Mouse (Mus musculus): ENCODE data around the gene Chn2. TPM values are rescaled to one million over a fixed set of nuclear protein-coding genes. Genes with fewer than 3 reads are reported as not detected.

Chn2 gene
- polyA plus RNA-seq, 1 experiment: 22.8 TPM

DNA sequence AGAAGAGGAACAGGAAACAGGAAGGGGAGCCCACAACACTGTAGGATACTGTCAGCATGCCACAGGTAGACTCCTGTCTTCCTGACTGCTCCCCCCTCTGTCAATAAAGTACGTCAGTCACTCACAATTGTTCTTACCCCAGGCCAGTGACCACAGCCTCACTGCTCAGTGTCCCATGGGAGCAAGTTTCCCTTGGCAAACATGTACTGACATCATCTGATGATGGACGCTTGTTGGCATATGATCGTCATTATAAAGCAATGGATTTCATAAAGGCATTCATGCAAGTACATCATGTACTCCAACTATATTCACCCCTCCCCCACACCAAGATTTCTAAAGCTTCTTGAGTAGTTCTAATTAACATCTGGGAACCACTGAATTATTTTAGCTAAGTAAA is 218.2 kb downstream of the Chn2 start:
- TF ChIP-seq CTCF (conservative IDR thresholded peaks at IDR 0.05; ENCODE audit: insufficient read depth, insufficient read length, low read depth, low read length) (no peak), POLR2A (IDR thresholded peaks at IDR 0.05; ENCODE audit: low read depth, low read length) (no peak)
- H3K4me3 ChIP-seq (ENCODE audit: insufficient read depth, low read depth, low read length): no peak overlapping the region
- DNase-seq: no peak
- H3K36me3 ChIP-seq (ENCODE audit: control insufficient read depth, insufficient read depth, low read length): no peaks in the 10 kb centered on the region
- WGBS: 87% methylated on average over 3 of the region's 3 CpGs
- H3K27ac ChIP-seq (ENCODE audit: insufficient read depth, low read depth, low read length): no peak overlapping the region
- no peaks in the 10 kb centered on the region for H3K27me3 ChIP-seq (replicated peaks; ENCODE audit: control insufficient read depth, insufficient read depth, low read length)
- no peaks in the 10 kb centered on the region for H3K4me1 ChIP-seq (ENCODE audit: control insufficient read depth, insufficient read depth, low read length)

DNA sequence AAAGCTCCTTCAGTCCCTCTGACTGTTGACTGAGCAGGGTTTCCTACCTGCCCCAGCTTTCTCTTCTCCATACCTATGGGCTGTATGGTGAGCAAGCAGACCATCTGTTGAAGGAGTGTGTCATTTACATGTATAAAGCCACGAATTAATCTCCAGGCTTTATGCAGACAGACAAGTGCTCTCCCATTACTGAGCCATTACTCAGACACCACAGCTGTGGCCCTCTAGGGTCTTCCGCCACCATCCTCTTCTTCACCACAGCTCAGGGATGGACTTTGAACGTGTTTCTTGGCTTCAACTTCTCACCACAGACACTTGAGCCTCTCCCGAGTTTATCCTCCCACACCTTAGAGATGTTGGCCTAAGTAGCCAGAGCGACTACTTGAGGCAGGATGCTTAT is 219.1 kb downstream of the Chn2 start:
- WGBS: 72% methylated on average over 5 of the region's 5 CpGs
- DNase-seq: no peak
- H3K4me1 ChIP-seq (ENCODE audit: control insufficient read depth, insufficient read depth, low read length): no peaks in the 10 kb centered on the region
- H3K27me3 ChIP-seq (replicated peaks; ENCODE audit: control insufficient read depth, insufficient read depth, low read length): no peaks in the 10 kb centered on the region
- no peak overlapping the region for H3K4me3 ChIP-seq (ENCODE audit: insufficient read depth, low read depth, low read length)
- no peaks in the 10 kb centered on the region for H3K36me3 ChIP-seq (ENCODE audit: control insufficient read depth, insufficient read depth, low read length)
- TF ChIP-seq CTCF (conservative IDR thresholded peaks at IDR 0.05; ENCODE audit: insufficient read depth, insufficient read length, low read depth, low read length) (no peak), POLR2A (IDR thresholded peaks at IDR 0.05; ENCODE audit: low read depth, low read length) (no peak)
- no peak overlapping the region for H3K27ac ChIP-seq (ENCODE audit: insufficient read depth, low read depth, low read length)

DNA sequence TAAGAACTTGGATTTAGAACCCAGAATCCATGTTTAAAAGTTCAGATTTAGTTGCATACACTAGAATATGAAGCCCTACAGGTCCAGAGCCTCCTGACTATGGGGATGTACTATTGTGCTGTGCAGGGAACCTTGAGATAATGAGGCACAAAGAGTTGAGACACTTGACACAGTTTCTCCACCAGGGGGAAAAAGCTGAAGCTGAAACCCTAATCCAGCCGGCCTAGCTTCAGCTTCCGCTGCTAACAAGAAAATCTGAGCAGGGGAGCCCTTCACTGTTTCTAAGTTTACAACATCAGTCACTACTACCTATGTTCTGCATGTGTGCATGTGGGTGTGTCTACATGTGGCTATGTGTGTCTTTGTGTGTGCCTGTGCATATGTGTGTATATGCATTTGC is 223.4 kb downstream of the Chn2 start:
- Histone ChIP-seq H3K4me3 (ENCODE audit: insufficient read depth, low read depth, low read length) (no peak overlapping the region), H3K36me3 (ENCODE audit: control insufficient read depth, insufficient read depth, low read length) (no peaks in the 10 kb centered on the region), H3K27ac (ENCODE audit: insufficient read depth, low read depth, low read length) (no peak overlapping the region), H3K4me1 (ENCODE audit: control insufficient read depth, insufficient read depth, low read length) (no peaks in the 10 kb centered on the region), H3K27me3 (replicated peaks; ENCODE audit: control insufficient read depth, insufficient read depth, low read length) (no peaks in the 10 kb centered on the region)
- no peak for TF ChIP-seq CTCF (conservative IDR thresholded peaks at IDR 0.05; ENCODE audit: insufficient read depth, insufficient read length, low read depth, low read length)
- no peak for TF ChIP-seq POLR2A (IDR thresholded peaks at IDR 0.05; ENCODE audit: low read depth, low read length)
- 69% methylated on average over 2 of the region's 2 CpGs for WGBS
- no peak for DNase-seq

DNA sequence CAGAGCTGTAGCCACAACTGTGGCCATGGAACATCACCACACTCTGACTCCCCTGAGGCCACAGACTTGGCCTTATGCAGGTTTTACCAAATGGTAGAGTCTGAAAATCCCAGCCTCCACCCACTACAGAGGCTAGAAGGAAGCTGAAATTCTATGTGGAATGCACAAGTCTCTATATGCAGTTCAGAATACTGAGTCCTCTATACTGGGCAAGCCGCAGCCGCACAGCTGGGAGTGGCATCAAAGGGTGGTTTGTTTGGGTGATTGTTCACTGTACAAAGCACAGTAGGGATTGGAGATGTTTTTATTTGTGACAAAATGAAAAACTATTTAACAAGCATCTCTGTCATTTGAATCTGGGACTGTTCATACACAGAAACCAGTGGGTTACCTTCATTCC is 224.5 kb downstream of the Chn2 start:
- Histone ChIP-seq H3K4me1 (ENCODE audit: control insufficient read depth, insufficient read depth, low read length) (no peaks in the 10 kb centered on the region), H3K27ac (ENCODE audit: insufficient read depth, low read depth, low read length) (no peak overlapping the region), H3K27me3 (replicated peaks; ENCODE audit: control insufficient read depth, insufficient read depth, low read length) (no peaks in the 10 kb centered on the region), H3K36me3 (ENCODE audit: control insufficient read depth, insufficient read depth, low read length) (no peaks in the 10 kb centered on the region), H3K4me3 (ENCODE audit: insufficient read depth, low read depth, low read length) (no peak overlapping the region)
- TF ChIP-seq POLR2A (IDR thresholded peaks at IDR 0.05; ENCODE audit: low read depth, low read length) (no peak), CTCF (conservative IDR thresholded peaks at IDR 0.05; ENCODE audit: insufficient read depth, insufficient read length, low read depth, low read length) (no peak)
- 96% methylated on average over 2 of the region's 2 CpGs for WGBS
- DNase-seq: no peak

DNA sequence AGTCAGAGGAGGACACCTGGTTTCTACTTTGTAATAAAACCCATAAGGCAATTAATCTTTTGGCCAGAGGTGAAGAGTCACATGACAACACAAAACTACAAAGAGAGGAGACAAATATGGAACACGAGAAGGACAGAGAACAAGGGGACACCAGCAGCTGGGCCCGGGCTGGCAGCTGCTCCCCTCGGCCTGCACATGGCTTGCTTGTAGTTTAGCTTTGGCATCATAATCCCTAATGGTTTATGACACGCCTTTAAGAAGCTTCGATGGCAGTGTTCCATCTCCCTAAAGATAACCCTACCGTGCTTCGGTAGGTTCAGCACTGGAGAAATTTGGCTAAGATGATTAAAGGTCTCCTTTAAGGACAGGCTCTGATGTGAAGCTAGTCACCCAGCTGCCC is 225.2 kb downstream of the Chn2 start:
- no peak overlapping the region for H3K4me3 ChIP-seq (ENCODE audit: insufficient read depth, low read depth, low read length)
- WGBS: 74% methylated on average over 7 of the region's 7 CpGs
- H3K27ac ChIP-seq (ENCODE audit: insufficient read depth, low read depth, low read length): no peak overlapping the region
- no peak for TF ChIP-seq POLR2A (IDR thresholded peaks at IDR 0.05; ENCODE audit: low read depth, low read length)
- H3K36me3 ChIP-seq (ENCODE audit: control insufficient read depth, insufficient read depth, low read length): no peaks in the 10 kb centered on the region
- no peaks in the 10 kb centered on the region for H3K27me3 ChIP-seq (replicated peaks; ENCODE audit: control insufficient read depth, insufficient read depth, low read length)
- H3K4me1 ChIP-seq (ENCODE audit: control insufficient read depth, insufficient read depth, low read length): no peaks in the 10 kb centered on the region
- no peak for DNase-seq

DNA sequence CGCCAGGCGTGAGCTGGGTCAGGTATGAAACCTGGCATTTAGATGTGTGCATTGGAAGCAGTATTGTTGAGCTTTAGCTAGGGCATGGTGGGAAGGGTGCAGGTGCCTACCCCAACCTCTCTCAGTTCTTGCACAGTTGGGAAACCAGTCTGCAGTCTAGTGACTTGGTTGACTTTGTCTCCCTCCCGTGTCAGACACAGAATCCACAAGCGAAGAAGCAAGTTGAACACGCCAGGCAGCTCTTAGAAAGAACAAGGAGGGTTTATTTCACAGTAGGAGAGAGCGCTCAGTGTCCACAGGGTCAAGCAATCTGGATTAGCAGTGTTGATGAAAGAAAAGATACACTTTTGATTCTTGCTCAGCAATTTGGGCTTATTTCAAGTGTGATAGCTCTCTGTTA is 226.0 kb downstream of the Chn2 start:
- Histone ChIP-seq H3K4me1 (ENCODE audit: control insufficient read depth, insufficient read depth, low read length) (no peaks in the 10 kb centered on the region), H3K36me3 (ENCODE audit: control insufficient read depth, insufficient read depth, low read length) (no peaks in the 10 kb centered on the region), H3K27ac (ENCODE audit: insufficient read depth, low read depth, low read length) (no peak overlapping the region), H3K27me3 (replicated peaks; ENCODE audit: control insufficient read depth, insufficient read depth, low read length) (no peaks in the 10 kb centered on the region), H3K4me3 (ENCODE audit: insufficient read depth, low read depth, low read length) (no peak overlapping the region)
- TF ChIP-seq CTCF (conservative IDR thresholded peaks at IDR 0.05; ENCODE audit: insufficient read depth, insufficient read length, low read depth, low read length): no peak
- TF ChIP-seq POLR2A (IDR thresholded peaks at IDR 0.05; ENCODE audit: low read depth, low read length): no peak
- 95% methylated on average over 6 of the region's 6 CpGs for WGBS
- DNase-seq: no peak

DNA sequence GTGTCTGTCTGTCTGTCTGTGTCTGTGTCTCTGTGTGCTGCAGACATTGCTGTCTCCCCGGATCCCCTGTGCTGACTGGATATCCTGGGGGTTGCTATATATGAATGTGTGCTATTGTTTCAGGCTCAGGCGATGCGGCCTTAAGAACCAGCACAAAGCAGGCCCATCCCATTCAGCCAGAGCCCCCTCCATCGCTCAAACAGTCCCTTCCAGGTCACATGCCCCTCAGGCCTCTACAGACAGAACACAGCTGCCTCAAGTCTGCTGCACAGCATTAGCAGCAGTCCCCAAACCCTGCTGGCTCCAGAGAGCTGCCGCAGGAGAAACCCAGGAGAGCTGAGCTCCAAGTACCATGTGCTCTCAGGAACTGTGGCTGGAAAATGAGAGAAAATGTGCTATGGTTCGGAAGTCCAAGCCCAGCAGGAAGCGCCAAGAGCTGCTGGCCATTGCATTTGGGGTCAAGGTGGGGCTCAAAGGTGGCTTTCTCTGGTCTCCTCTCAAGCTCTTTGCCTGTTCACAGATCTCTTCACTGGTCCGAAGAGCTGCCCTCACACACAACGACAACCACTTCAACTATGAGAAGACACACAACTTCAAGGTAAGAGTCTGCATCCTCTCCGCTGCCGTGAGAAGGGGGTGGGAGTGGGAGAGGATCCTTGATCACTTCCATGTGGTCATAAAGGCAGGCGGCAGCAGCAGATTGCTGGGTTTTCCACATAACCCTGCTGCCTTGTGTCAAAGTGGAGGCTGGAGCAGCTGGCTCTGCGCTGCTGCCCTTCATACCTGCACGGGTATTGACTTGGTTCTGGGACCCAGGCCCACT is 233.4 kb downstream of the Chn2 start:
- DNase-seq: no peak
- Histone ChIP-seq H3K4me1 (ENCODE audit: control insufficient read depth, insufficient read depth, low read length) (peaks cover 5% of the 10 kb centered on the region), H3K4me3 (ENCODE audit: insufficient read depth, low read depth, low read length) (no peak overlapping the region), H3K36me3 (ENCODE audit: control insufficient read depth, insufficient read depth, low read length) (no peaks in the 10 kb centered on the region), H3K27ac (ENCODE audit: insufficient read depth, low read depth, low read length) (no peak overlapping the region), H3K27me3 (replicated peaks; ENCODE audit: control insufficient read depth, insufficient read depth, low read length) (no peaks in the 10 kb centered on the region)
- 74% methylated on average over 14 of the region's 14 CpGs for WGBS
- TF ChIP-seq POLR2A (IDR thresholded peaks at IDR 0.05; ENCODE audit: low read depth, low read length): no peak
- TF ChIP-seq CTCF (conservative IDR thresholded peaks at IDR 0.05; ENCODE audit: insufficient read depth, insufficient read length, low read depth, low read length): no peak

Data from kidney, adult 2 months (tissue).